Mouse (Mus musculus) MEL (cell line): Measurements from ENCODE around the gene Frmd7. TPM values are rescaled to one million over a fixed set of nuclear protein-coding genes. Genes with fewer than 3 reads are reported as not detected.

Source experiments
- DNase-seq: peaks from one replicate; pipeline ENCODE4 v3.0.0; 2011; ENCODE audit warnings: low read depth, low spot score
- H3K27ac ChIP-seq: 2 replicates; pipeline ENCODE4 v1.5.1; 2012; ENCODE audit warnings: low read depth, mild to moderate bottlenecking, control low read depth, low read length, moderate library complexity; ENCODE audit not compliant: control insufficient read depth
- H3K27me3 ChIP-seq, 2 experiments: fragments of 150-350 bp in 1 of 2; sonication (generic) in 1 of 2; 2 replicates each; pipeline ENCODE4 v1.6.1; 2012; ENCODE audit warnings: low read length in 2 of 2, mild to moderate bottlenecking in 2 of 2, improper control_type of control experiment in 1 of 2, moderate library complexity in 1 of 2; ENCODE audit not compliant: insufficient read depth in 2 of 2, control insufficient read depth in 1 of 2
- H3K36me3 ChIP-seq, 2 experiments: 2 replicates each; pipeline ENCODE4 v1.6.1; 2012 to 2014; ENCODE audit warnings: low read length in 2 of 2, improper control_type of control experiment in 1 of 2, inconsistent platforms in 1 of 2, mild to moderate bottlenecking in 1 of 2; ENCODE audit not compliant: insufficient read depth in 2 of 2, control insufficient read depth in 1 of 2
- H3K4me1 ChIP-seq, 2 experiments: fragments of 150-350 bp in 1 of 2; sonication (generic) in 1 of 2; 2 replicates each; pipeline ENCODE4 v1.6.1; 2012; ENCODE audit warnings: low read length in 2 of 2, improper control_type of control experiment in 1 of 2, mild to moderate bottlenecking in 1 of 2; ENCODE audit not compliant: insufficient read depth in 2 of 2, control insufficient read depth in 1 of 2
- H3K4me3 ChIP-seq, 2 experiments: fragments of 150-350 bp in 1 of 2; sonication (generic) in 1 of 2; 2 replicates each; pipeline ENCODE4 v1.5.1; 2012; ENCODE audit warnings: low read depth in 2 of 2, low read length in 2 of 2, mild to moderate bottlenecking in 2 of 2, moderate library complexity in 2 of 2, control low read depth in 1 of 2, improper control_type of control experiment in 1 of 2; ENCODE audit not compliant: control insufficient read depth in 1 of 2, insufficient read depth in 1 of 2
- H3K79me2 ChIP-seq: 2 replicates; pipeline ENCODE4 v1.6.1; 2012; ENCODE audit warnings: mild to moderate bottlenecking, low read length, moderate library complexity; ENCODE audit not compliant: control insufficient read depth, poor library complexity, insufficient read depth
- H3K9ac ChIP-seq: 2 replicates; pipeline ENCODE4 v1.6.1; 2012; ENCODE audit warnings: low read depth, mild to moderate bottlenecking, control low read depth, low read length, moderate library complexity; ENCODE audit not compliant: control insufficient read depth, poor library complexity, severe bottlenecking
- H3K9me3 ChIP-seq: fragments of 150-350 bp; sonication (generic); replicated peaks from 2 replicates; pipeline ENCODE4 v1.6.1; 2012; ENCODE audit warnings: mild to moderate bottlenecking, low read length, improper control_type of control experiment, moderate library complexity; ENCODE audit not compliant: insufficient read depth
- BHLHE40 ChIP-seq: IDR thresholded peaks from 2 replicates; pipeline ENCODE4 v1.6.1; 2012; ENCODE audit warnings: low read depth, mild to moderate bottlenecking, inconsistent platforms, low read length, improper control_type of control experiment, borderline replicate concordance
- CHD1 ChIP-seq: IDR thresholded peaks from 2 replicates; pipeline ENCODE4 v1.6.1; 2012; ENCODE audit warnings: low read depth, mild to moderate bottlenecking, inconsistent platforms, low read length, improper control_type of control experiment
- CTCF ChIP-seq, 3 experiments: IDR thresholded peaks in 2 of 3; conservative IDR thresholded peaks in 1 of 3; 2 replicates each; pipeline ENCODE4 v1.5.1; 2011 to 2012; ENCODE audit warnings: low read length in 3 of 3, low read depth in 2 of 3, mild to moderate bottlenecking in 2 of 3, improper control_type of control experiment in 1 of 3, inconsistent platforms in 1 of 3, mixed read lengths in 1 of 3, moderate library complexity in 1 of 3; ENCODE audit not compliant: control insufficient read depth in 1 of 3, insufficient read depth in 1 of 3, poor library complexity in 1 of 3, severe bottlenecking in 1 of 3
- E2F4 ChIP-seq: IDR thresholded peaks from 2 replicates; pipeline ENCODE4 v1.6.1; 2011; ENCODE audit warnings: low read depth, low read length, improper control_type of control experiment, borderline replicate concordance
- EP300 ChIP-seq, 2 experiments: IDR thresholded peaks; 2 replicates each; pipeline ENCODE4 v1.6.1; 2011; ENCODE audit warnings: improper control_type of control experiment in 2 of 2, low read length in 2 of 2, low read depth in 1 of 2, mild to moderate bottlenecking in 1 of 2
- ETS1 ChIP-seq: IDR thresholded peaks from 2 replicates; pipeline ENCODE4 v1.6.1; 2012; ENCODE audit warnings: low read depth, mild to moderate bottlenecking, inconsistent platforms, low read length, improper control_type of control experiment, moderate library complexity
- GABPA ChIP-seq: IDR thresholded peaks from 2 replicates; pipeline ENCODE4 v1.6.1; 2012; ENCODE audit warnings: low read depth, mild to moderate bottlenecking, inconsistent platforms, low read length, improper control_type of control experiment, moderate library complexity
- GATA1 ChIP-seq: IDR thresholded peaks from 2 replicates; pipeline ENCODE4 v1.6.1; 2011; ENCODE audit warnings: low read depth, low read length, improper control_type of control experiment
- HCFC1 ChIP-seq: IDR thresholded peaks from 2 replicates; pipeline ENCODE4 v1.6.1; 2012; ENCODE audit warnings: low read depth, mild to moderate bottlenecking, inconsistent platforms, low read length, improper control_type of control experiment, moderate library complexity
- JUND ChIP-seq: IDR thresholded peaks from 2 replicates; pipeline ENCODE4 v1.6.1; 2011; ENCODE audit warnings: low read depth, mild to moderate bottlenecking, improper control_type of control experiment, low read length
- KAT2A ChIP-seq: conservative IDR thresholded peaks from 2 replicates; pipeline ENCODE4 v1.6.1; 2012; ENCODE audit warnings: low read depth, low read length, improper control_type of control experiment, inconsistent platforms
- MAZ ChIP-seq: IDR thresholded peaks from 2 replicates; pipeline ENCODE4 v1.6.1; 2012; ENCODE audit warnings: low read depth, mild to moderate bottlenecking, inconsistent platforms, low read length, improper control_type of control experiment
- MEF2A ChIP-seq: IDR thresholded peaks from 2 replicates; pipeline ENCODE4 v1.6.1; 2014; ENCODE audit warnings: low read depth, mild to moderate bottlenecking, inconsistent platforms, low read length, improper control_type of control experiment; ENCODE audit not compliant: poor library complexity, insufficient replicate concordance, severe bottlenecking; ENCODE audit errors: extremely low read depth
- MXI1 ChIP-seq: IDR thresholded peaks from 2 replicates; pipeline ENCODE4 v1.6.1; 2011; ENCODE audit warnings: mild to moderate bottlenecking, low read depth, low read length, improper control_type of control experiment
- MYB ChIP-seq: IDR thresholded peaks from 2 replicates; pipeline ENCODE4 v1.6.1; 2011; ENCODE audit warnings: mild to moderate bottlenecking, low read depth, low read length, improper control_type of control experiment
- NRF1 ChIP-seq: IDR thresholded peaks from 2 replicates; pipeline ENCODE4 v1.6.1; 2014; ENCODE audit warnings: low read depth, mild to moderate bottlenecking, inconsistent platforms, low read length, improper control_type of control experiment, moderate library complexity; ENCODE audit not compliant: poor library complexity, insufficient read depth, severe bottlenecking
- RAD21 ChIP-seq: IDR thresholded peaks from 2 replicates; pipeline ENCODE4 v1.6.1; 2011; ENCODE audit warnings: mild to moderate bottlenecking, low read depth, low read length, improper control_type of control experiment
- RCOR1 ChIP-seq: IDR thresholded peaks from 2 replicates; pipeline ENCODE4 v1.6.1; 2012; ENCODE audit warnings: low read depth, mild to moderate bottlenecking, inconsistent platforms, low read length, improper control_type of control experiment
- SIN3A ChIP-seq: IDR thresholded peaks from 2 replicates; pipeline ENCODE4 v1.6.1; 2012; ENCODE audit warnings: low read length, improper control_type of control experiment, inconsistent platforms
- TAL1 ChIP-seq: IDR thresholded peaks from 2 replicates; pipeline ENCODE4 v1.6.1; 2012; ENCODE audit warnings: mild to moderate bottlenecking, inconsistent platforms, low read length, moderate library complexity, mixed read lengths
- TBP ChIP-seq: IDR thresholded peaks from 2 replicates; pipeline ENCODE4 v1.8.0; 2011; ENCODE audit warnings: low read depth, low read length, improper control_type of control experiment
- TCF12 ChIP-seq: IDR thresholded peaks from 2 replicates; pipeline ENCODE4 v1.6.1; 2014; ENCODE audit warnings: low read depth, mild to moderate bottlenecking, inconsistent platforms, low read length, improper control_type of control experiment, moderate library complexity
- UBTF ChIP-seq: IDR thresholded peaks from 2 replicates; pipeline ENCODE4 v1.6.1; 2012; ENCODE audit warnings: low read depth, mild to moderate bottlenecking, inconsistent platforms, low read length, improper control_type of control experiment, moderate library complexity, borderline replicate concordance; ENCODE audit not compliant: insufficient read depth
- USF1 ChIP-seq: IDR thresholded peaks from 2 replicates; pipeline ENCODE4 v1.6.1; 2014; ENCODE audit warnings: low read depth, mild to moderate bottlenecking, inconsistent platforms, low read length, improper control_type of control experiment, moderate library complexity
- USF2 ChIP-seq, 2 experiments: IDR thresholded peaks; 2 replicates each; pipeline ENCODE4 v1.6.1; 2011 to 2012; ENCODE audit warnings: improper control_type of control experiment in 2 of 2, low read length in 2 of 2, borderline replicate concordance in 1 of 2, inconsistent platforms in 1 of 2, low read depth in 1 of 2, mild to moderate bottlenecking in 1 of 2; ENCODE audit not compliant: insufficient read depth in 1 of 2
- ZC3H11A ChIP-seq: IDR thresholded peaks from 2 replicates; pipeline ENCODE4 v1.6.1; 2012; ENCODE audit warnings: low read depth, mild to moderate bottlenecking, inconsistent platforms, low read length, improper control_type of control experiment
- ZMIZ1 ChIP-seq: IDR thresholded peaks from 2 replicates; pipeline ENCODE4 v1.6.1; 2012; ENCODE audit warnings: low read depth, mild to moderate bottlenecking, inconsistent platforms, low read length, improper control_type of control experiment, moderate library complexity
- ZNF384 ChIP-seq: IDR thresholded peaks from 2 replicates; pipeline ENCODE4 v1.6.1; 2012; ENCODE audit warnings: low read depth, mild to moderate bottlenecking, inconsistent platforms, low read length, improper control_type of control experiment
- polyA plus RNA-seq, 2 experiments: library from polyadenylated mRNA; stranded (reverse) in 1 of 2; unstranded in 1 of 2; fragments of >175 nt in 1 of 2; fragments of >200 nt in 1 of 2; gene quantifications; 2 replicates each; pipeline versions ENCODE4 v1.2.1 to v1.2.4; 2012; ENCODE audit warnings: low replicate concordance in 2 of 2, low read depth in 1 of 2; ENCODE audit not compliant: insufficient read length in 2 of 2, insufficient read depth in 1 of 2, missing spikeins in 1 of 2
- total RNA-seq: library from RNA; depleted of rRNA; stranded (reverse); fragments of 300-350 nt; gene quantifications from 2 replicates; pipeline ENCODE4 v1.2.3, GENCODE M21; 2012

The Frmd7 gene
- total and polyA plus RNA-seq, 3 experiments = not detected

GRCm38 (mm10) chrX:50930309-50930708 is 12.2 kb downstream of the Frmd7 start:
- H3K36me3 ChIP-seq = peaks cover 0 to 25% of the 10 kb centered on the region in 2 experiments; a peak in 2 of 4 replicates
- H3K9ac ChIP-seq = 0 out of 2 replicates have a peak overlapping the region, but pooled peaks have one; percentile 25
- H3K27me3 ChIP-seq = no peaks in the 10 kb centered on the region
- H3K4me1 ChIP-seq = peaks cover 3 to 18% of the 10 kb centered on the region in 2 experiments; a peak in 3 of 4 replicates
- TF ChIP-seq BHLHE40 (peak; percentile 38; the same call in 1 of the 2 replicates), ZNF384 (peak; percentile 86), SIN3A (peak; percentile 57), ZMIZ1 (no peak), EP300 (IDR thresholded peaks at IDR 0.05; ENCODE audit: low read depth in 1 of 2, low read length in 2 of 2) (peak; percentile 46 to 61; a peak in 3 of 4 replicates), HCFC1 (no peak), TCF12 (0 out of 2 replicates have a peak, but pooled peaks have one; percentile 18), GABPA (no peak), KAT2A (no peak), CTCF (IDR thresholded peaks at IDR 0.05 in 2 of 3, conservative IDR thresholded peaks at IDR 0.05 in 1 of 3; ENCODE audit: control insufficient read depth in 1 of 3, insufficient read depth in 1 of 3, low read depth in 2 of 3, low read length in 3 of 3, poor library complexity in 1 of 3, severe bottlenecking in 1 of 3) (no peak), MEF2A (no peak), GATA1 (peak; percentile 70), TBP (no peak), ZC3H11A (no peak), MXI1 (0 out of 2 replicates have a peak, but pooled peaks have one; percentile 24), CHD1 (no peak), TAL1 (no peak), ETS1 (peak; percentile 50; the same call in 1 of the 2 replicates), RCOR1 (peak; percentile 44; the same call in 1 of the 2 replicates)
- H3K4me3 ChIP-seq = no peak overlapping the region; a peak in 1 of 4 replicates
- no peaks in the 10 kb centered on the region for H3K79me2 ChIP-seq
- H3K9me3 ChIP-seq = no peaks in the 10 kb centered on the region
- DNase-seq = peak; percentile 68
- H3K27ac ChIP-seq = peak overlapping the region; percentile 62

GRCm38 (mm10) chrX:50926893-50927545 is 15.5 kb downstream of the Frmd7 start:
- Histone ChIP-seq H3K27me3 (no peaks in the 10 kb centered on the region), H3K79me2 (no peaks in the 10 kb centered on the region), H3K9ac (peak overlapping the region; percentile 61), H3K4me1 (peaks cover 3 to 18% of the 10 kb centered on the region in 2 experiments; a peak in 3 of 4 replicates), H3K36me3 (peaks cover 0 to 25% of the 10 kb centered on the region in 2 experiments; a peak in 2 of 4 replicates), H3K4me3 (peak overlapping the region; percentile 34 to 47), H3K27ac (peak overlapping the region; percentile 95), H3K9me3 (no peaks in the 10 kb centered on the region)
- peak; percentile 81 for DNase-seq
- TF ChIP-seq JUND (no peak), GABPA (no peak), E2F4 (no peak), MXI1 (peak; percentile 59), USF2 (IDR thresholded peaks at IDR 0.05; ENCODE audit: borderline replicate concordance in 1 of 2, insufficient read depth in 1 of 2, low read depth in 1 of 2, low read length in 2 of 2) (no peak), UBTF (no peak), NRF1 (no peak), ETS1 (peak; percentile 31; the same call in 1 of the 2 replicates), RAD21 (no peak), ZNF384 (no peak), TAL1 (peak; percentile 63), USF1 (no peak), MYB (no peak), HCFC1 (no peak), BHLHE40 (peak; percentile 60; the same call in 1 of the 2 replicates), MAZ (no peak)
